Mouse (Mus musculus) G1E (cell line): Measurements from ENCODE around the gene Afmid.

Experiments used
- CTCF ChIP-seq: IDR thresholded peaks from 2 replicates; pipeline ENCODE4 v1.5.1; 2012; ENCODE audit warnings: low read depth, low read length, inconsistent platforms, mixed read lengths
- GATA1 ChIP-seq: IDR thresholded peaks from 2 replicates; pipeline ENCODE4 v1.6.1; 2012; ENCODE audit warnings: borderline replicate concordance, low read length, inconsistent platforms, mixed read lengths
- POLR2AphosphoS5 ChIP-seq: IDR thresholded peaks from 2 replicates; pipeline ENCODE4 v1.6.1; 2012; ENCODE audit warnings: low read depth, low read length, inconsistent platforms; ENCODE audit not compliant: insufficient replicate concordance

DNA sequence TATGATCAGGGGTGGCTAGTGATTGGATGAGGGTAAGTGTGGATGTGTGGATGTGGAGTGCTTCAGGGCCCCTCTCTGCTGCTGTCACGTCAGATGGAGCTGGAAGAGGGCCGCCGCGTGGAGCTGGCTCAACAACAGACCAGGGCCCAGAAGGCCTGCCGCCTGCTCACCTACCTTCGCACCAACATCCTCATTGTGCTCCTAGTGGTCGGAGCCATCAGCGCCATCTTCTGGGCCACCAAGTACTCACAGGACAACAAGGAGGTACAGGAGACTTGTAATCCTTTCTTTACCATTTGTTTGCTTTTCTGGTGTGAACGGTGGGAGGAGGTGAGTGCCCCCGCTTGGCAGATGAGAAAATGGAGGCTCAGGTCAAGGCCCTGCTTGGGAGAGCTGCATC is 39.4 kb upstream of the Afmid start:
- TF ChIP-seq POLR2AphosphoS5 (no peak), GATA1 (no peak), CTCF (0 out of 2 replicates have a peak, but pooled peaks have one; percentile 26)
